Mouse (Mus musculus) adrenal gland, adult 2 months (tissue): Measurements from ENCODE around the gene Mcu. TPM values are rescaled to one million over a fixed set of nuclear protein-coding genes. Genes with fewer than 3 reads are reported as not detected.

Source experiments
- DNase-seq: peaks from one replicate; pipeline ENCODE4 v3.0.0; 2021
- polyA plus RNA-seq: library from polyadenylated mRNA; depleted of rRNA; stranded (reverse); fragments of >200 nt; gene quantifications from 2 replicates; pipeline ENCODE4 v1.2.3, GENCODE M21; 2012
- total RNA-seq, 2 experiments: library from RNA; stranded (reverse); gene quantifications; 2 replicates each; pipeline ENCODE4 v1.2.3; 2021

The Mcu gene
- total and polyA plus RNA-seq, 3 experiments, result 14.7 to 48.2 (median 36.2) TPM

DNA sequence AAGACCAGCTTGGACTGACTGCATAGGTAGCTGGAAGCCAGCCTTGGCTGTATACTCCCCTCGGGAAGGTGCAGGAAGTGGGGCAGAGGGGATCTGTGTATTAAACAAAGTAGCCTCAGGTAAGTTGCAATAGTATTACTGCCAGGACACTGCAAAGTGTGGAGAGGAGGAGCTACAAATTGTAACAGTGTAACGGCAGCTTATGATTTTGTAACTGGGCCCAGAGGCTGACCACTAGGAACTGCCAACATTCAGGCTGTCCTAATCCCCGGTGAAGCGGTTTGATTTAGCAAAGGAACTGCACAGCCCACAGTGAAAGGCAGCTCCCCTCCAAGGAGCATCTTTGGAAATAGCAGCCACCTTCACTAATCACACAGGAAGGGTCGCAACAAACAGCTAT, 3.2 kb downstream of the Mcu start:
- no peak for DNase-seq

DNA sequence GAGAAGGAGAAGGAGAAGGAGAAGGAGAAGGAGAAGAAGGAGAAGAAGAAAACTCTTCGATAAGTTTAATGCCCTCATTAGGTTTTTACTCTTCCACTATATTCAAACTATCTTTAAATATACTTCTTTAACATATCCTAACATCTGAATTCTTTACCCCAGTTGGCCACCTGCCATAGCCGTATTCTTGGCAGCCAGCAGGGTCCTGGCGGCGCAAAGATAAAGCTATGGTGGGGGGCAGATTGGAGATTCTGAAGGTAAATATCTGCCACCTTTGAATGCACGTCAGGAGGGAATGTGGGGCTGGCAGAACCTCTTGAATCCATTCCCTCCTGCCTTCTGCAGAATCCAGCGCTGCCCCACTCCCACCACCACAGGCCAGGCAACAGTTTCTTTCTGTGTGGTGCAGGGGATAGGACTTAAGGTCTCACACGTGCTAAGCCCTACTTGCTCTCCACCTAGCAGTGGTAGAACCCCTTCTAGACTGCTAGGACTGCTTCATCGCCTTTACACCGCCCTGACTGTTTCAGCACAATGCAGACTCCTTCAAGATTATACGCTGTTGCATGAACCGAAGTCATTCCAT, 11.5 kb downstream of the Mcu start:
- no peak for DNase-seq

DNA sequence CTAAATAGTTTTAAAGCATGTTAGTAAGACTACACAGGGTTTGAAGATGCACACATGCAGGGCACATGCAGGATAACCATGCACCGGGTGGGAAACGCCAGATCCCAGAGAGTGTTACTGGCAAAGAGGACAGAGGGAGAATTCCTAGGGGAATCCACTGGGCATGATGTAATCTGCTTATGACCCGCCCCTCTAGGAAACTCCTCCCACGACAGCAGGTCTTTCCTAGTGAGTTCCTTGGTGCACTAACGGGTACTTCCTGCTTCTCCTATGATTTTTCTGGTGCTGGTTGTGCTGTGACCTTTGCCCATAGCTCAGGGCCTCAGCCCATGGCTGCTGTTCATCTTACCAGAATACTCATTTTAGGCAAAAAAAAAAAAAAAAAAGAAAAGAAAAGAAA, 12.6 kb downstream of the Mcu start:
- DNase-seq, result peak; percentile 53

DNA sequence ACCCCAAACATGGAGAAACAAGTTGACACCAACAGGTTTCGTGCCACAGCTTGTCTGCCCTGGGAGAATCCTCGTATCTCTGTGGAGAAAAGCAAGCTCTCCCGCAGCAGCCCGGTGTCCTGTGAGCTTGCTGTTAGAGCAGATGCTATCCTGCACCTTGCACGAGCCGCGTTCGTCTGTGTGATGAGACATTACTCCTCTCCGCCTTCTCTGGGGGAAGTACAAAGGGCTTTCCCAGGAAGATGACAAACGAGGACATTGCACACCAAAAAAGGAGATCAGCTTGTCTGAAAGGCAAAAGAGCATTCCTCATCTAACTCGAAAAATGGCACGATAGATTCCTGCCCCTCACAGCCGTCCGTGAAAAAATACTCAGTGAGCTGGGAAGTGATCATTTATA, 13.6 kb downstream of the Mcu start:
- DNase-seq, result peak; percentile 53

DNA sequence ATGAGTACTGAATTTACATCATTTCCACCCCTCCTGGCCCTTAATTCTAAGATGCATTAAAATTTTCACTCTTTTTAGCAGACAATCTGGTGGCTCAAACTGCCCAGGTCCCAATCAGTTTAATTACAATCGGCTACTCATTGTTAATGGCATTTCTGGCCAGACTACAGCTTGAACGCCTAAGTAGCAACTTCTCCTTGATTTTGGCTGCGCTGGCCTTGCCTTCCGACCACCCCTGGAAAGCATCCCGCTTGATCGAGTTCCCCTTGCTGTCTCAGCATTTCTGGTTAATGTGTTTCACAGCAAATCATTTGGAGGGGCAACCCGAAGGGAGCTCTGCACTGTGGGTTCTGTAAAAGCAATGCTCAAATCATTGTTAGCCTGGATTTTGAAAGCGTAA, 14.4 kb downstream of the Mcu start:
- DNase-seq, result no peak

DNA sequence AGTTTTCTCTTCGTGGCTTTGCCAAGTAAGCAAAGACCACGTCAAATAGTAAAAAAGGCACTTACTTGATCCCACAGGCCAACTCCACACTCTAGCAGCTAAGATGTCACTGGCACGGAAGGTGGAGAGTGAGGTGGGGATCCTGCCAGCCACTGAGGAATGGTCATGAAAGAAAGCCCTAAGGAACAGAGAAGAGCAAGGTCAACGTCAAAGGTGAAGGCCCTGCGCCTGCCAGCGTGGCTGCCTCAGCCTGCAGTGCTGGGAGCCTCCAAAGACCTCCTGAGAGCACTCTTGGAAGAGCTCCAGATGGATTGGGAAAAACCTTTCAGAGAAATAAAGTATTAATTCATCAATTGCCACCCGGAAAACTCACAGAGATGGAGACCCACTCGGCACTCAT, 16.0 kb downstream of the Mcu start:
- DNase-seq, result peak; percentile 67

DNA sequence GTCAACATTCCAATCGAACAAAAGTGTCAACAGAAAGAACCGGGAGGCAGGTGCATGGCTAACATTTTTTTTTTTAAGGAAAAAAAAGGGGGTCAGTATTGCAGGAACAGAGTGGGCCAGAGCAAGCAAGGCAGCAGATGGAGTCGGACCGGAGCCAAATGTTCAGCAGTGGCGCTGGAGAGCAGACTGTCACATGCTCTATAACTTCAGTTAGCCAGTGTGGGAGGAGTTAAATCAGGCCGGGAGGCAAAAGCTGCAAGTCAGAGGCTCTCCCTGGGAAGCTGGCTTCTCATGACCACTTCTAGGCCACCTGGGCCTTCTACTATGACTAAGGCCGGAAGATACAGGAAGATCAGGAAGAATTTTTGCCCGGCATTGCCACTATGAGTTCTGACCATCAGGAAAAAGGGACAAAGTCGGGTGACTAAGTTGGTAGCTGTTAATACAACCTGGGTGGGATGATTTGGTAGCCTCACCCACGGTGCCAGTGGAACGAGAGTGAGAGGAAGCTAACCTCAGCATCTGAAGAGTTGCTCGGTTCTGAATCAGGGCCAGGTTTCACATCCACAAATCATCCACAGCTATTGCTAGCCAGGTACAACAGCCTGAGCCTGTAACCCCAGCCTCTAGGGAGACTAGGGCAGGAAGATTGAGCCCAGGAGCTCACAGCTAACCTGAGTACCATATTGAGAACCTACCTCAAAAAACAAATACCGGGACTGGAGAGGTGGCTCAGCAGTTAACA, 22.5 kb downstream of the Mcu start:
- DNase-seq, result no peak

DNA sequence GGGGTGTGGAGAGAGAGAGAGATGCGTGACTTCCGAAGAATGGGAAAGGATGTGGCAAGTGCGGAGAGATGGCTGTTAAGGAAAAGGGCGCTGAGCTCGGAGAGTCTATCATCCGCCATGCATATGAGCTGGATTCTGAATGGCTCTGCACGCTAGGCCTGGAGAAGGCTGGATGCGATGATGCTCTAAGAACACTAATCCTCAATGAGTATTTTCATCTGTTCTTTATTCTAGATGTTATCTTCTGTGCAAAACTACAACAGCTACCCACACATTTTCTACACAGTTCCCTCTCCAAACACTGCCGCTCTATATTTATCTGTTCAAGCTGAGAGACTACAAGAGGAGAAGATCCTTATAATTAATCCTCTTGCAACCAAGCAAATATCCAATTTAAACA, 25.9 kb downstream of the Mcu start:
- DNase-seq, result no peak

DNA sequence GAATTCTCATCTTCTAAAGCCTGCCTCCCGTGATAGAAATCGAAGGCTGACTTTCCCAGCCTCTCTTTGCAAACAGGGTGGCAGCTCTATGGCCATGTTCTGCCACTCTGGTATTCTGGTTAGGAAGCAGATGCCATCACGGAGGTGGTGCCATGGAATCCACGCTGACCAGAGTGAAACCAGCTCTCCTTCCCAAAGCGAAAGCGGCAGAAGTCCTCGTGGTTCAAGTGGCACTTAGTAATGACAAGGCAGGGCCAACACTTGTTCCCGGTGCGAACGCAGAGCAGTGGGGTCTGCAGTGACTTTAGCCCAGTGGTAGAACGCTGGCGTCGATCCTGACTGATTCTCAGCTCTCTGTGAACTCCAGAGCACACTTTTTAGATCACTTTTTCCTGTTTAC, 26.6 kb downstream of the Mcu start:
- DNase-seq, result no peak

DNA sequence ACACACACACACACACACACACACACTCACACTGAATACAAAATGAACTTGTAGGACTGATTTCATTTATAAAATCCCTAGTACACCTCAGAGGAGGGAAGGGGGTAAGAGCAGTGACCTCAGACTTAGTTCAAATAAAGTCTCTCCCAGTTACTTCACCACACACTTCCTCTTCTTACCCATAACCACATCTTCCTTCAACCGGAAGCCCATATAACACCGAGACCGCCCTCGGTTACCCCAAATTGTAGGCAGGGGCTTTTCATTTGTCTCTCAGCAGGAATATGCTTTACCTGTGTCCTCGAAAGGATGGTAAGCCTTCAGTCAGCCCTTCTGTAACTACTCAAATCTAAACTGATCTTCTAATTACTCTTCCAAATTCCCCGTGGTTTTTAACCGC, 27.1 kb downstream of the Mcu start:
- no peak for DNase-seq

DNA sequence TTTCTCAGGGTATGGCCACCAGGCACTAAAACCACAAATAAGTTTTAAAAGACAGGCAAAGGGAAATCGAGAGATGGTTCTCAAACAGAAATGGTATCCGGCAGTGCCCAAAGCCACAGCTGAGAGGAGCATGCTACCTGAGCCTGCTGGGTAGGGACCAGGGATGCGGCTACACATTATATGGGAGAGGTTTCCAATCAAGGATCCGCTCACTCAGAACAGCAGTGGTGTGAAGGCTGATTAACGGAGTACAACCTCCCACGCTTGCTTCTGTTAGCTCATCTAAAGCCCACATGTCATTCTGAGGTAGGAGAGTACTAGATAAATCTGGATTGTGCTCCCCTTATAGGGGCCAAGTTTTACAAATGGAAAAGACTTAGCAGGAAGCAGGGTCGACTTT, 28.4 kb downstream of the Mcu start:
- DNase-seq, result no peak

DNA sequence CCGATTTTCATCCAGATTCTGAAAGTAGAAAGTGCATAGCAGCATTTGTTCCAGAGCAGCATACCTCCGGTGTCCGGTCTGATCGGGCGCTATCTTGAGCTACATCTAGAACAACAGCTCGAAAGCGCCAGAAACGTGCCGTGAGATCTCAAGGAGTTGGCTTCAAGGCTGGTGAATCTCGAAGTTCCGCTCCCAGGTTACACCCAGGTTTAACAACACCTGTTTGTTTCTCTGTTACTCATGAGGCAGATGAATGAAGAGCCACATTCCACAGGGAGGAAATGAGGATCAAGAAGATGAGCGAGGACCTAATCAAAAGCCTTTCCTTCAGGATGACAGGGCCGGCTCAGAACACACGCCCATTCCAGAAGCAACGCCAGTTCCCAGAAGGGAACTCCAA, 29.7 kb downstream of the Mcu start:
- no peak for DNase-seq

DNA sequence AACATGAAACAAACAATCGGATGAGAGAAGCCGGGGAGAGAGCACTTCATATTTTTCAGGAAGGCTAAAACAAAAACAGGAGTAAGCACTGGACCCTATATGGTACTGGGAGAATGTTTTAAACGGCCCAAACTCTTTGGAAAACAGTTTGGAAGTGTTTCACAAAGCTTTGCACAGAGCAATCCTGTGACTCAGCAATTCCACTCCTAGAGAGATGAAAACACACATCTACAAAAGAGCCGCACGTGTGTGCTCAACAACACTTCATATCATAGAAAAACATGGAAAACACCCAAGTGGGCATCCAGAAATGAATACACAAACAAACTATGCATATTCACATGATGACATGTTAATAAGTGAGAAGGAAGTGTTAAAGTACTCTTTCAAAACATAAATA, 30.9 kb downstream of the Mcu start:
- DNase-seq, result peak; percentile 41

DNA sequence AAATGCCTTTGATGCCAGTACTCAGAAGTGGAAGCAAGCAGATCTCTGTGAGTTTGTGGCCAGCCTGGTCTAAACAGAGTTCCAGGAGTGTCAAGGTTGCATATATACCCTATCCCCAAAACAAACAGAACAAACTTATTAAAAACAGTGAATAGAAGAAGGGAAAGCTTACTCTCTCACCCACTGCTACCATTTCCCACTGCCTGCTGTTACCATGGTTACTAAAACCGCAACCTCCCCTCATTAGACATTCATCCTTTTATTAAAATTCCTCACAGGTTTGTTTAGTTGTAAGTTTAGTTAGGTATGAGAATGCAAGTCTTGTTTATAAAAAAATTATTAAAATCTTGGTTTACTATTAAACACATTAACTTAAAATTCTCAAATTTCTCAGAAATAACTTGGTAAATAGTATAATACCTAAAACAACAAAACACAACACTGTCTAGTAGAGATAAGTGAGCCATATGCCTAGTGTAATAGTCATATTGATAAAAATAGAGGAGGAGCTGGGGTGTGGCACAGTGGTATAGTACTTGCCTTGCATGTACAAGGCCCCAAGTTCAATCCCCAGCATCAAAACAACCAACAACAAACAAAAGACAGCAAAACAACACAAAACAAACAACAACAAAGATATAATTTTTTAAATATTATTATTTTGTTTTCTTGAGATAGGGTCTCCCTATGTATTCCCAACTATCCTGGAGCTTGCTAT, 34.5 kb downstream of the Mcu start:
- DNase-seq, result no peak

DNA sequence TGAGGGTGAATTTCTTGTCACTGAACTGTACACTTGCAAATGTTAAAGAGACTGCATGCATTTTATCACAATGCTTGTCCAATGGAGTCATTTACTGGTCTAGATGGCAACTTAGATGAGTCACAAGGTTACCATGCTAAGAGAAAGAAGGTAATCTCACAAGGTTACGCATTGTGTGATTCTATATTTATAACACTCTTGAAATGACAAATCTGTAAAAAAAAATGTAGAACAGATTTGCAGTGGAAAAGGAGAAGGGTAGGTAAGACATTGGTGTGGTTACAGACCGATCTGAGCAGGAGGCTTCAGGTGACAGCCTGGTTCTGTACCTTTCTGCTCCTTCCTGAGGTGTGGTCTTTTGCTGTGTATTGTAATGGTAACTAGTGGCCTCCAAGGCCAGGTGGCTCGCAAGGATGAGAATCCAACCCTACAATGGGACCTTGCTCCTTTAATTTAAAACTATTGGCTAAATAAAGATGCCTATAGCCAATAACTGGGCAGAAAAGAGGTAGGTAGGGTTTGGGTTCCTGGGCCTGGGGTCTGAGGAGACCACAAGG, 35.8 kb downstream of the Mcu start:
- DNase-seq, result no peak

DNA sequence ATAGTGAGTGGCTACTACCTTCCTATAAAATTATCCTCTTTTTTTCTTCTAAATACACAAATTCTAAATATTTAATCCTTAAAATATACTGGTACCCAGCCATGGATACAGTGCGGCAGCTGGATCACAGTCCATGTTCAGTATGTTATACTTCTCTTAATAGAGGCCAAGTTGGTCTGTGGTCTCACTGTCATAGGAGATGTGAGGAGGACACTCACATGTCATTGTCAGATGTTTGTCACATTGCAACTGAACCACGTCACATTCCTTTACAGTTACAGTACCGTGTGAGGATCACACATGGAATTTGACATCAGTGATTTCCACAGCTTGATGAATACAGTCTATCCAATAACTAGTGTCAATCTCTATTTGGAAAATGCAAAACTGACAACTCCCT, 36.8 kb downstream of the Mcu start:
- DNase-seq, result no peak

DNA sequence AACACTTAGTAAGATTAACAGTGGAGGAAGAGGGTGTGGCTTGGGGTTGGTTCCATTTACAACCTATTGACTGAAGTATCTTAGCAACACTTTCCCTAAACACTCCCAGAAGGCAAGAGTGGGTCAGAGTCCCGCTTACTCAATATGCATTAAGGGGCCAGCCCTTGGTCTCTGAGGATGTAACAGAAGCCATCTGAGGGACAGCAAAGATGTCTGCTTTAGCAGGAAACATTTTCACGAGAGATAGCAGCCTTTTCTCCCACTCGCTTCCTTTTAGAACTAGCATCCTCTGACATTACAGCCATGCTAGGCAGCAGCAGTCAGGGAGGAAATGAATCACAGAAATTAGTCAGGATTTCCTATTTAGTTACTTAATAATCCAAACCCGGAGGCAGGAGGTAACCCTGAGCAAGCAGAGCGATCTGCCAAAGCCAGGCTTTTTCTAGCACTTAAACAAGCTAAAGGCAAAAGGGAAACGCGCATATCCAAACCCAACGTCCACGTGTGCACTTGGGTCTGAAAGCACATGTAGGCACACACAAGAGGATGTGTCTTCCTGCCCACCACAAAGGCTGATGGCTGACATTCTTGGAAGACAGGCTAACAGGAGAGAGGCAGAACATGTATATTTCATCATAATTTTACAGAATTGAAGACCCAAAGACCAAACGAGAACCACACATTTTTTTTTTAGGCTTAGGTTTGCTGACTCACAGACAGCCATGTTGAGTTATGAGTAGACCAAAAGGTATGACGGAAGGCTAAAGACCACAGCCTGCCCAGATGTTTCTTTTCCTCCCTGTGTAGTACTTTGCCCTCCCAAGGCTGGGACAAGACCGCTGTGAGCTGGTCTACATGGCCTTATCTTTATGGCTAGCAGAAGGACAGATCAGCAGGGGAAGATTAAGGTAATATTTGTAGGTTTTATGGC, 38.4 kb downstream of the Mcu start:
- DNase-seq, result peak; percentile 75

DNA sequence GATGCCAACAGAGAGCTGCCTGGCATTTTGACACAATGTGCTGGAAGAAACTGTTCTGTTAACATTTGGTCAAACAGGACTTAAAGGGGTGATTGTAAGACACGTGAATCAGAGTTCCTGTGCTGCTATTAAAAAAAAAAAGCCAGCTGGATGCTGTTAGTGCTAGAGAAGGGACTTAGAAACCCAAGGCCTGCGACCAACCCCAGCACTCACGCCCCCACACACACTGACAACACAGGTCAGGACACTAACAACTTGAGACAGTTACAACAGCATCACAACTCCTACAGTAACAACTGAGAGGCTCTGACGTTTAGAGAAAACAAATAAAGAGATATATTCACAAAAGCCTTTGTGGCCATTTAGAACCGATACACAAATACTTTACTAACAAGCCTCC, 40.2 kb downstream of the Mcu start:
- DNase-seq, result no peak

DNA sequence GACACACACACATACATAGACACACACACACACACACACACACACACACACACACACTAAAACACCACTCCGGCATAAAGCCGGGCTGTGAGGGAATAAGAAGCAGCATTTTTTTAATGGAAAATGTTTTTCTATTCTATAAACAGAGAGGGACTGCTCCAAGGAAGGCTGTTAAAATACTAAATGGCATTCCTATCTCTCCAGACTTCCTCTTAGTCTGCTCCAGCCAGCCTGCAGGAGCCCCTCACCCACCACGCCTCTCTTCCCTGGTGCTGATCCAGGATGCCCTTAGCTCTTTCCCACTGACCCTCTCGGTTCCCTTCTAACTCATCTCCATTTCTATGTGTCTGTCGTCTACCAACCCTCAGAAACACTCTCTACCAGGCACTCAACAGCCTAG, 44.5 kb downstream of the Mcu start:
- DNase-seq, result no peak

DNA sequence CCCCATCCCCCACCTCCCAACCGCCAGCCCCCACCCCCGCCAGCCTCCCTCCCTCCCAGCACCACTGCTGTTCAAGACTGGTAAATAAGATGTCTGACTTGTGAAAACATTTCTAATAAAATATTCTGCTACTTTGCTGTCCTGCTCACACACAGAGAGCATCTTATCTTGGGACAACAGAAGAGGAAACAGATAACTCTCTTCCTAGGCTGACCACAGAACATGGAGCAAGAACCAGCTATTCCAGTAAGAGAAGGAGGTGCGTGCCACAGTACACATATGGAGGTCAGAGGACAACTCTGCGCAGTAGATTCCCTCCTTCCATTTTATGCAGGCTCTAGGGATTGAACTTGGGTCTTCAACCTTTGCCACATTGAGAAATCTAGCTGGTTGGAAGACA, 45.2 kb downstream of the Mcu start:
- no peak for DNase-seq

DNA sequence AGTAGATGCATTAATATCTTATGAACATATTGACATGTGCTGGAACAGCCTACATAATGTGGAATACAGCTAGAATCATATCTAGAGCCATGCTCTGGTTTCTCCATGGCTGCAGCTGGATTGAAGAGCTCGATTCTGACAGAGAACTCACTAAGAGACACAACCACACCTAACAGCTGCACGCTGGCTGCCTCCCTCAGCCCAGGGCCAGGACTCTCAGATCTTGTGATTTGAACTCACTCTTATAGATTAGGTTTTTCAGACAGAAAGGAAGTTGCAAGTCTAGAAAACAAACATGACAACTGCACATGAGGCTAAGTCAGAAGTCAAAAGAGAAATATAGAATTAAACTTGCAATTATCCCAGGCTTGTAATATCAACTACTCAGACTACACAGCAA, 45.7 kb downstream of the Mcu start:
- DNase-seq, result no peak

DNA sequence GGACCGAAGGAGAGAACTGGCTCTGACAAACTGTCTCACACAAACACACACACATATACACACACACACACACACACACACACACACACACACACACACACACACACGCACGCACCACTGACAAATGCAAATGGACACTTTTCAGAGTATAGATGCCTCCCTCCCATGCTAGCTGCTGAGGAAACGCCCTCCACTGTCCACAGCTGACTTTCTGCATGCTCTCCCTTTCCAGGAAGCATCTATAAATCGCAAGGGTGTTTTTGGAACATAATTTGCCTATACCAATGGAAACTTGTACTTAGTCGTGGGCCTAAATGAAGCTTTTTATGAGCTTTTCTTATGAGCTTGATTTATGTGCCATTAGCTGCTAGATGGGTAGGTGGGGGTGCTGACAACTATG, 46.1 kb downstream of the Mcu start:
- DNase-seq, result no peak
